Comparison of ENCODE assay signal across 21 mouse cellular contexts in genomic region chr13:60319861-60320602, GRCm38 (mm10).
DNase-seq lines count a peak whose midpoint lies in the region; ATAC-seq and TF ChIP-seq lines count a peak whose summit lies in the region.
"Had no signal": no experiment of that assay in that cellular context is flagged by ENCODE, and none has a peak within 500 bp of the region (broad histone marks: within the 10 kb centered on the region; RNA-seq: fewer than 3 reads in every experiment).

No protein-coding gene starts in this region.

- H3K27me3 ChIP-seq in intestine, embryonic 15.5 days (replicated peaks): no peaks in the 10 kb centered on the region
- no peaks in the 10 kb centered on the region for H3K27me3 ChIP-seq in intestine, embryonic 16.5 days (replicated peaks; ENCODE audit: control insufficient read depth, insufficient read depth, low read length)
- no peaks in the 10 kb centered on the region for H3K27me3 ChIP-seq in intestine, postnatal 0 days (replicated peaks; ENCODE audit: control insufficient read depth, insufficient read depth, low read length)
- H3K27me3 ChIP-seq in heart, adult 2 months (ENCODE audit: control insufficient read depth, insufficient read depth, low read length): no peaks in the 10 kb centered on the region
- H3K27me3 ChIP-seq: CH12.LX, Patski had no signal

- no peak overlapping the region for H3K4me3 ChIP-seq in intestine, embryonic 15.5 days (replicated peaks)
- no peak overlapping the region for H3K4me3 ChIP-seq in intestine, embryonic 16.5 days (ENCODE audit: low read length)
- no peak overlapping the region for H3K4me3 ChIP-seq in intestine, postnatal 0 days (ENCODE audit: low read depth, low read length)
- H3K4me3 ChIP-seq in heart, adult 2 months: no peak overlapping the region

- ATAC-seq in intestine, embryonic 15.5 days: peak; percentile 53
- ATAC-seq in intestine, embryonic 16.5 days: peak; percentile 57
- peak; percentile 72 for ATAC-seq in intestine, postnatal 0 days
- ATAC-seq: activated CD4-positive, CD25-positive, alpha-beta regulatory T cell, adult 4 months; CD4-positive, CD25-positive, alpha-beta regulatory T cell, adult 4 months; Patski had no signal

- H3K36me3 ChIP-seq in intestine, embryonic 15.5 days: no peaks in the 10 kb centered on the region
- H3K36me3 ChIP-seq in intestine, embryonic 16.5 days (ENCODE audit: control insufficient read depth, insufficient read depth, low read length): no peaks in the 10 kb centered on the region
- no peaks in the 10 kb centered on the region for H3K36me3 ChIP-seq in intestine, postnatal 0 days (ENCODE audit: control insufficient read depth, insufficient read depth)
- no peaks in the 10 kb centered on the region for H3K36me3 ChIP-seq in heart, adult 2 months (ENCODE audit: control insufficient read depth, insufficient read depth, low read length)
- H3K36me3 ChIP-seq: G1E had no signal

- no peak for TF ChIP-seq POLR2A in heart, adult 2 months (IDR thresholded peaks at IDR 0.05; ENCODE audit: insufficient read depth, low read depth, low read length)

- no peaks in the 10 kb centered on the region for H3K79me2 ChIP-seq in heart, adult 2 months (replicated peaks; ENCODE audit: control insufficient read depth, insufficient read depth, low read length)

- no peak for TF ChIP-seq CTCF in intestine, postnatal 0 days (IDR thresholded peaks at IDR 0.05; ENCODE audit: low read depth)
- no peak for TF ChIP-seq CTCF in heart, adult 2 months (IDR thresholded peaks at IDR 0.05)

- WGBS in intestine, embryonic 15.5 days: 53% methylated on average over 5 of the region's 5 CpGs
- WGBS in intestine, embryonic 16.5 days: 54% methylated on average over 5 of the region's 5 CpGs
- 33% methylated on average over 5 of the region's 5 CpGs for WGBS in intestine, postnatal 0 days
- 75% methylated on average over 5 of the region's 5 CpGs for WGBS in heart, adult 2 months

- no peak overlapping the region for H3K27ac ChIP-seq in intestine, embryonic 15.5 days
- H3K27ac ChIP-seq in intestine, embryonic 16.5 days (ENCODE audit: low read length): 0 out of 2 replicates have a peak overlapping the region, but pooled peaks have one; percentile 26
- no peak overlapping the region for H3K27ac ChIP-seq in intestine, postnatal 0 days (ENCODE audit: low read depth, low read length)
- H3K27ac ChIP-seq in heart, adult 2 months: no peak overlapping the region

- intact Hi-C loops in heart, adult 2 months (cut with DNase I): no loop called here

- DNase-seq in right cerebral cortex, postnatal 14 days: no peak
- DNase-seq in right cerebral cortex, postnatal 4 days: no peak
- no peak for DNase-seq in heart, adult 2 months
- DNase-seq: adrenal gland, adult 2 months; adrenal gland, adult 8-10 months; adrenal gland, postnatal 10 days; adrenal gland, postnatal 14 days; adrenal gland, postnatal 25 days; adrenal gland, postnatal 36 days; B cell, adult 2 months; cerebellum, adult 11 months; cerebellum, adult 11-12 months; cerebellum, adult 18-20 months had no signal

- TF ChIP-seq EP300 in heart, adult 2 months (IDR thresholded peaks at IDR 0.05; ENCODE audit: insufficient read depth, low read depth, low read length): no peak

- no peak overlapping the region for H3K4me2 ChIP-seq in intestine, embryonic 15.5 days (replicated peaks)
- H3K4me2 ChIP-seq in intestine, embryonic 16.5 days (ENCODE audit: low read depth, low read length): no peak overlapping the region
- H3K4me2 ChIP-seq in intestine, postnatal 0 days (replicated peaks; ENCODE audit: low read depth): no peak overlapping the region

- H3K9ac ChIP-seq in intestine, embryonic 15.5 days: no peak overlapping the region
- no peak overlapping the region for H3K9ac ChIP-seq in intestine, embryonic 16.5 days (ENCODE audit: low read depth, low read length)
- H3K9ac ChIP-seq in intestine, postnatal 0 days (ENCODE audit: low read depth, low read length): no peak overlapping the region
- H3K9ac ChIP-seq in heart, adult 2 months (ENCODE audit: low read depth, low read length): no peak overlapping the region

- H3K9me3 ChIP-seq in intestine, embryonic 15.5 days: no peaks in the 10 kb centered on the region
- H3K9me3 ChIP-seq in intestine, embryonic 16.5 days (ENCODE audit: control insufficient read depth, low read length): no peaks in the 10 kb centered on the region
- no peaks in the 10 kb centered on the region for H3K9me3 ChIP-seq in intestine, postnatal 0 days (ENCODE audit: control insufficient read depth)

- no peaks in the 10 kb centered on the region for H3K4me1 ChIP-seq in intestine, embryonic 15.5 days (replicated peaks)
- no peaks in the 10 kb centered on the region for H3K4me1 ChIP-seq in intestine, embryonic 16.5 days (ENCODE audit: control insufficient read depth, insufficient read depth, low read length)
- H3K4me1 ChIP-seq in intestine, postnatal 0 days (replicated peaks; ENCODE audit: control insufficient read depth, insufficient read depth, low read length): no peaks in the 10 kb centered on the region
- no peaks in the 10 kb centered on the region for H3K4me1 ChIP-seq in heart, adult 2 months (ENCODE audit: control insufficient read depth, insufficient read depth, low read length)
